Mouse (Mus musculus) spleen, postnatal 36 days (tissue): ENCODE results near the gene Olfr543.
"Not testable (repeated sequence)": the region's sequence is repeated elsewhere in the genome, so short reads cannot be mapped to it uniquely, and the experiment has no call there.

Source experiments
- DNase-seq, 2 experiments: peaks; one replicate each; pipeline ENCODE4 v3.0.0; 2022; ENCODE audit warnings: low spot score in 2 of 2, mixed read lengths in 1 of 2

Olfr543 gene

GRCm38 (mm10) chr7:102481579-102481978 is at the start of gene Olfr543:
Olfr543 (minus strand) TSS chr7:102481679.
- DNase-seq = no peak

GRCm38 (mm10) chr7:102529052-102529451 is 47.6 kb upstream of the Olfr543 start:
- DNase-seq = no peak

GRCm38 (mm10) chr7:102517051-102517335 is 35.5 kb upstream of the Olfr543 start:
- no peak for DNase-seq

GRCm38 (mm10) chr7:102516261-102517050 is 35.0 kb upstream of the Olfr543 start:
- DNase-seq = no peak

- DNase-seq = peak in 1 of 2 experiments; percentile 3
Measured at GRCm38 (mm10) chr7:102514144-102514543, 32.7 kb upstream of the Olfr543 start.

- peak; percentile 71 to 74 for DNase-seq
Measured at GRCm38 (mm10) chr7:102512814-102513435, 31.4 kb upstream of the Olfr543 start.

GRCm38 (mm10) chr7:102511927-102512326 is 30.4 kb upstream of the Olfr543 start:
- DNase-seq = no peak

GRCm38 (mm10) chr7:102509726-102510125 is 28.2 kb upstream of the Olfr543 start:
- no peak for DNase-seq

- DNase-seq = no peak
Measured at GRCm38 (mm10) chr7:102508666-102509065, 27.2 kb upstream of the Olfr543 start.

GRCm38 (mm10) chr7:102508066-102508465 is 26.6 kb upstream of the Olfr543 start:
- DNase-seq = no peak

GRCm38 (mm10) chr7:102506848-102507247 is 25.4 kb upstream of the Olfr543 start:
- peak; percentile 38 to 51 for DNase-seq

GRCm38 (mm10) chr7:102501986-102502385 is 20.5 kb upstream of the Olfr543 start:
- DNase-seq = no peak

- no peak for DNase-seq
Measured at GRCm38 (mm10) chr7:102499473-102499872, 18.0 kb upstream of the Olfr543 start, which contains the start of gene Olfr545. Olfr545 (minus strand) TSS chr7:102499573.

GRCm38 (mm10) chr7:102494416-102494815 is 12.9 kb upstream of the Olfr543 start:
- not testable (repeated sequence) for DNase-seq

- DNase-seq = no peak
Measured at GRCm38 (mm10) chr7:102488161-102488560, 6.7 kb upstream of the Olfr543 start, which contains the start of gene Olfr544. Olfr544 (minus strand) TSS chr7:102488313.

GRCm38 (mm10) chr7:102486105-102486504 is 4.6 kb upstream of the Olfr543 start:
- no peak for DNase-seq

- not testable (repeated sequence) for DNase-seq
Measured at GRCm38 (mm10) chr7:102484766-102485165, 3.3 kb upstream of the Olfr543 start.

- DNase-seq = no peak
Measured at GRCm38 (mm10) chr7:102483665-102484064, 2.2 kb upstream of the Olfr543 start.

- no peak for DNase-seq
Measured at GRCm38 (mm10) chr7:102480821-102481220, 658 bp downstream of the Olfr543 start.

GRCm38 (mm10) chr7:102479368-102480078 is 2.0 kb downstream of the Olfr543 start:
- DNase-seq = no peak

GRCm38 (mm10) chr7:102478926-102479325 is 2.6 kb downstream of the Olfr543 start:
- no peak for DNase-seq

GRCm38 (mm10) chr7:102478425-102478824 is 3.1 kb downstream of the Olfr543 start:
- DNase-seq = no peak
